Mouse (Mus musculus): ENCODE results near the gene Gm11938.

Gene Gm11938

DNA sequence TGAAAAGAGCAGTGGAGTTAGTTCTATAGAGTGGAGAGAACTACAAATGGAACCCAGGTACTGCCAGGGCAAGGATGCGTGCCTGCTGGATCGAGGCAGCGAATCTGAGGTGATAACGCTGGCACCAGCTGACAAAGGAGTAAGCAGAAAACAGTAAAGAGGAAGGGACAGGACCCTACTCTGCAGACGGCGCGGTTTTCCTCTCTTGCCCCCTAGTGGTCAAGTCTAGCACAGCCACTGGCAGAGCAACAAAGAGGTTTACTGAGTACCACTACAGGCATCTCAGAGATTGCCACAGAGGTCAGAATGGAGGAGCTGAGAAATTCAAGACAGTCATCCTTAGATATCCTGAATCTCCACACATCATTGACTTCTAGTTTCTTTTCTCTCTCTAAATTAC is 29.0 kb downstream of the Gm11938 start:
- in situ Hi-C loops (cut with MboI, MseI): no loop called here

- in situ Hi-C loops (cut with MboI, MseI): no loop called here
These were observed 29.9 kb downstream of the Gm11938 start for GRCm38 (mm10) chr11:99573164-99573563.

- in situ Hi-C loops (cut with MboI, MseI): no loop called here
These were observed 36.6 kb downstream of the Gm11938 start, which contains the start of gene Krtap3-1 for GRCm38 (mm10) chr11:99566530-99566929. Gene Krtap3-1 (minus strand): TSS chr11:99566630.

GRCm38 (mm10) chr11:99562580-99562979 is 40.5 kb downstream of the Gm11938 start:
- in situ Hi-C loops (cut with MboI, MseI): no loop called here

DNA sequence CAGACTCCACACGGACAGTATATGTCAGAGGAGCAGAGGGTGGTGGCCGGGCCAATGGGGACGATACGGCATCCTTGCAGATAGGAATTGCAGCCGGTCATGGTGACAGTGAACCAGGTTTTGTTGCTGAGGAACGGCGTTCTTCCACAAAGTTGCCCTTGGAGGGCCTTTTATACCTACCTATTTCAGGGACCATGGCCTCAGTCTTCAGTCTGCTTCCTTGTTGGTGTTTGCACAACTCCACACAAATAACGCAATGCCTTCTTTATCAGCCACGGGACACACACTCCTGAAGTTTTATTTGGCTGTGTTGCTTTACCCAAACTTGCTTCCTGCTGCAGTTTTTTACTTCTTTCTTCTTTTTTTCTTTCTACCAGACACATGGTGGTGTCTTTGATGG is 43.7 kb downstream of the Gm11938 start, which contains the start of gene Gm11939:
TSS of gene Gm11939 (minus strand) at position 101 of the 400 bp plus-strand sequence.
- in situ Hi-C loops (cut with MboI, MseI): no loop called here

GRCm38 (mm10) chr11:99557976-99558745 is 44.9 kb downstream of the Gm11938 start:
- in situ Hi-C loops (cut with MboI, MseI): no loop called here

DNA sequence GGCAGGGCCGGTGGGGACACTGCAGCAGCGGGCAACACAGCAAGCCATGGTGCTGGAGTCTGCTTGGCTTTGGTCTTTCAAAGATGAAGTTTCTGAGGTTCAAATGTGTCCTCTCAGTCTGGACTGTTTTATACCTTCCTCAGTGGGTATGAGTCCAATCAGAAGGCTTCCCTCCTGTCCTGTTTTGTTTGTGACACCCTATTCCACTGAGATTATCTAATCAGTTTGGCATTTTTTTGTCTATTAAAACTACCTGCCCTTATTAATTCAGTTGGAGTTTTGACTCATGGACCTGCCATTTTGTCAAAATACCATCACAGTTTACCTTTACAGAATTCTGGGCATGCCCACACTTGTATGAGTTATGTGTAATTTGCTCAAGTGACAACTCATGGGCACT is 46.4 kb downstream of the Gm11938 start, which contains the start of gene Krtap3-2:
TSS of gene Krtap3-2 (minus strand) at position 101 of the 400 bp plus-strand sequence.
- in situ Hi-C loops (cut with MboI, MseI): no loop called here

DNA sequence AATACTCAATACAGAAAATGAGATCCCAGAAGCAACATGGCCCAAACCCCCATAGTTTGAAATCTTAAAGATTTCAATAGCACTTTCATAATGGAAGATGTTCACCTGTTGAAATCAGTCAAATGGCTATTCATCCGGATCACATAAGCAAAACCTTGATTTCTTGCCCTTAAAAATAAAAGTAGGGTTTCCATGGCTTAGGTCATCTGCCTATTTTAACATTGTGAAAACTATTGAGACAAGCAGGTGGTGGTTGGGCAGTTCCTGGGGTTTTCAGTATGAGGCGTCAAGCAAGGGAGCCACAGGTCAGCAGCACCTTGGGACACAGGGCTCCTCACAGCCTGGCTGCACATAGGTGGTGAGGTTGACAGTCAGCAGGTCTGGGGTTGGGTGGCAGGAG is 46.9 kb downstream of the Gm11938 start:
- in situ Hi-C loops (cut with MboI, MseI): no loop called here

All from regulatory T cell (primary cell).